Mouse (Mus musculus) embryo, embryonic 11 days (tissue): ENCODE data around the gene Fcgr4.
"Not testable (repeated sequence)": the region's sequence is repeated elsewhere in the genome, so short reads cannot be mapped to it uniquely, and the experiment has no call there.

ENCODE experiments used
- DNase-seq: peaks from one replicate; pipeline ENCODE4 v3.0.0-alpha.2; 2015

The Fcgr4 gene

GRCm38 (mm10) chr1:171059203-171059602, 40.5 kb downstream of the Fcgr4 start:
- no peak for DNase-seq

- DNase-seq, result no peak
Measured at GRCm38 (mm10) chr1:171060392-171060791, 41.7 kb downstream of the Fcgr4 start.

DNA sequence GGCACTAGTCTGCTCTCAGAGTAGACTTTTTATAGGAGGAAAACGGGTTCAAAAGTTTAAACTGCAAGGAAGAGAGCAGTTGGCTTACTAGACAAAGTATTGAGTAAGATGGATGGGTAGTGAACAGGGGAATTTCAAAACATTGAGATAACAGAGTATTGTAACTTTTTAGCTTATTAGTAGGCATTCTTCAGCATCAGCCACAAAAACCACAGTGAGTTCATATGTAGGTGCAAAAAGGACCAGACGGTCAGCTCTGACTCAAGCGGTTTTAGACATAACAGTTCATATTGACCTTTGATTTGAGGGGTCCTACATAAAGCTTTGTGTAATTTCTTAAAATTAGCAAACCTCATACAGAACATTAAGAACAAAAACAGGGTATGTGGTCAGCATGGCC, 42.8 kb downstream of the Fcgr4 start:
- no peak for DNase-seq

- DNase-seq, result peak; percentile 46
Measured at GRCm38 (mm10) chr1:171063569-171064490, 45.1 kb downstream of the Fcgr4 start.

DNA sequence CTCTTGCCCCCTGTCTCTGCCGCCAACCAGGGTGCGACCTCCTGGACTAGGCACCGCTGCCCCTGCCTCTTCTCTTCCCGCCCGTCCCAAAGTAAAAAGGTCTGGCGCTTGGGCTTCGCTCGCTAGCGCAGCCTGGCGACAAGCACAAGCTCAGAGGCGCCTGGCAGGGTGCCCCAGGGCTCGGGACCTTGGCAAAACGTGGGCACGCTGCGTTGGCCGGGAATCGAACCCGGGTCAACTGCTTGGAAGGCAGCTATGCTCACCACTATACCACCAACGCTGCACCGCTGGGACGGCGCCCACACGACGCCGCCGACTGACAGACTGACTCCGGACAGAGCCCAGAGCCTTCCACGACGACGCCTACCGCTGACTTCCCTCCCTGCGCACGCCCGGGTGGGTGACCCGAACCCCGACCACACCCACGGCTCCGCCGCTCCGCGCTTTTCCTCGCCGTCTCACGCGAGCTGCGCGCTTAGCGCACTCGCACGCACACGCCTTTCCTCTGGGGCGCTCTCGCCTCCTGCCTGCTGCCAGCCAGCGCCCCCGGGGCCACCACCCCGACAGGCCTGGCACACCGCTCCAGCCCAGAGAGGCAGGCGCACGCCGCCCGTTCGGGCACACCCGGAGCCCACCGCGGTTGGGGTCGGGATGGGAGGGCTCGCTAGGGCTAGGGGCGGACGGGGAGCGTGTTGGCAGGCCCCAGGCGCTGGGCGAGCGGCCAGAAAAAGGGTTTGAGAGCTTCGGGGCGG, 45.9 kb downstream of the Fcgr4 start, which contains the start of gene Fcgr3:
Gene Fcgr3, minus strand, starts transcription at position 445 of the 752 bp plus-strand sequence.
- peak; percentile 86 for DNase-seq

- not testable (repeated sequence) for DNase-seq
Measured at GRCm38 (mm10) chr1:171065243-171065587, 46.5 kb downstream of the Fcgr4 start.

- not testable (repeated sequence) for DNase-seq
Measured at GRCm38 (mm10) chr1:171065768-171066167, 47.0 kb downstream of the Fcgr4 start.

- not testable (repeated sequence) for DNase-seq
Measured at GRCm38 (mm10) chr1:171066583-171066982, 47.9 kb downstream of the Fcgr4 start.

GRCm38 (mm10) chr1:171067928-171068327, 49.2 kb downstream of the Fcgr4 start:
- not testable (repeated sequence) for DNase-seq

- peak; percentile 38 for DNase-seq
Measured at GRCm38 (mm10) chr1:171069508-171069907, 50.8 kb downstream of the Fcgr4 start.

DNA sequence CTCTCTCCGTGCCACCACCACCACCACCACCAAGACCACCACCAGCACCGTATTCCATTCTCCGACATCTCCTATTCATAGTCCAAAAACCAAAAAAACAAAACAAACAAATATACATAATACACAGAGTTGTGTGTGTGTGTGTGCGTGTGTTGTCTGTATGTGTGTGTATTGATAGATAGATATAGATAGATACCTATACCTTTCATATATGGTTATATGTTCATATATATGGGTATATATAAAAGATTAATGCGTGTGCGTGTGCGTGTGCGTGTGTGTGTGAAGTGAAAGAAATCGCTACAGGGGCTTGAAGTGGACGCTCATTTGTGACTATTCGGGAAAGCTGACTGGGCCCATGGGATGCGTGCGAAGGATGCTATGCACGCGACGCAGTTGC, 52.2 kb downstream of the Fcgr4 start:
- not testable (repeated sequence) for DNase-seq

GRCm38 (mm10) chr1:171071726-171072125, 53.0 kb downstream of the Fcgr4 start:
- DNase-seq, result not testable (repeated sequence)

DNA sequence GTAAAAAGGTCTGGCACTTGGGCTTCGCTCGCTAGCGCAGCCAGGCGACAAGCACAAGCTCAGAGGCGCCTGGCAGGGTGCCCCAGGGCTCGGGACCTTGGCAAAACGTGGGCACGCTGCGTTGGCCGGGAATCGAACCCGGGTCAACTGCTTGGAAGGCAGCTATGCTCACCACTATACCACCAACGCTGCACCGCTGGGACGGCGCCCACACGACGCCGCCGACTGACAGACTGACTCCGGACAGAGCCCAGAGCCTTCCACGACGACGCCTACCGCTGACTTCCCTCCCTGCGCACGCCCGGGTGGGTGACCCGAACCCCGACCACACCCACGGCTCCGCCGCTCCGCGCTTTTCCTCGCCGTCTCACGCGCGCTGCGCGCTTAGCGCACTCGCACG, 53.5 kb downstream of the Fcgr4 start:
- not testable (repeated sequence) for DNase-seq

DNA sequence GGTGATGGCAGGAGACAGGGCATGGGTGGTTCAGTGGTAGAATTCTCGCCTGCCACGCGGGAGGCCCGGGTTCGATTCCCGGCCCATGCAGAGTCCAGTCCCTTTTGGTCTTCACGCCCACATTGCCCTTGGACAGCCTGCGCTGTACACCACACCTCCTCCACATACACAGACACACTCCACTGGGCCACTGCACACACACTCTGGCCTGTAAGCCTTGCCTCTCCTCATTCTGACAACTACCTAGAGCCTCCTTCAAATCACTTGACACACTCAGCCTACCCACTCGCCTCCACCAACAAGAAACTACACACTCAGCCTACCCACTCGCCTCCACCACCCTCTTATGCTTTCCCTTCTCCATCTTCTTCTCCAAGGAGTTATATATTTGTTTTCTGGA, 55.6 kb downstream of the Fcgr4 start:
- DNase-seq, result peak; percentile 47

DNA sequence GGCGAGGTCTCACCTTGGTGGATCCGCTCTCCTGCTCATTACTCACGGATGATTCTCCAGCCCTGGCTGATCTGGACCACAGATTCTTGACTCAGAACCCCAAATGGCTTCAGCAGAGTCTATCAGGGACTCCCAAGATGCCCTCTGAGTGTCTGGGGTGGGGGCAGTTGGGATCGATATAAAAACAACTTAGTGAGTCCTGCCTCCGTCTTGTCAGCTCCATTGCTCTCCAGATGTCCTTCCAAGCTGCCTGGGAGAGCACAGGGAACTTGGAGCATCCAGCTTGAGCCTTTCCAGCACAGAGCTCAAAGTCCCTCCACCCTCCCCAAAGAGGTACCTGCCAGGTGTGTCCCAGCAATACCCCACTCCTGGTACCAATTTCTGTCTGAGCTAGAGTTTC, 57.5 kb downstream of the Fcgr4 start:
- DNase-seq, result not testable (repeated sequence)

GRCm38 (mm10) chr1:171077192-171077591, 58.5 kb downstream of the Fcgr4 start:
- DNase-seq, result not testable (repeated sequence)

DNA sequence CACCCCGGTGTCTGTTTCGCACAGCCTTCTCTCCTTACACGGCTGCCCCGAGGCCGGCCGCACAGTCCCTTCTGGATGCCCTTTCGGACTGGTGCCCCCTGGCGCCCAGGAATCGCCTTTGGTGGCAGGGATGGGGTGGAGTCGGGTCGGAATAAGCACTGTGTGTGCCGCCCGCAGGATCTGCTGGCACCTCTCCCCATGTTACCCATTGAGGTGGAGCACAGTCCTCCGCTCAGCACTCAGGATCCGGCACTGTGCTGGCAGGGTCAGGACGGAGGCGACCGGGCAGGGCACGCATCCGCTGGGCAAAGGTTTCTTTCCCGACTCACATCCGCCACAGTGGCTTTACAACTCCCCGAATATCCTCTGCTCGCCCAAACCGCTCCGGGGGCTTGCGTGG, 59.2 kb downstream of the Fcgr4 start:
- DNase-seq, result not testable (repeated sequence)

DNA sequence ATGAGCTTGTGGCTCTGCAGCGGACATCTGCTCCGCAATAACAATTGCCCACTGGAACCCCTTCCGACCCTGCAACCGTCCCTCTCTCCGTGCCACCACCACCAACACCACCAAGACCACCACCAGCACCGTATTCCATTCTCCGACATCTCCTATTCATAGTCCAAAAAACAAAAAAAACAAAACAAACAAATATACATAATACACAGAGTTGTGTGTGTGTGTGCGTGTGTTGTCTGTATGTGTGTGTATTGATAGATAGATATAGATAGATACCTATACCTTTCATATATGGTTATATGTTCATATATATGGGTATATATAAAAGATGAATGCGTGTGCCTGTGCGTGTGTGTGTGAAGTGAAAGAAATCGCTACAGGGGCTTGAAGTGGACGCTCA, 59.7 kb downstream of the Fcgr4 start:
- not testable (repeated sequence) for DNase-seq

DNA sequence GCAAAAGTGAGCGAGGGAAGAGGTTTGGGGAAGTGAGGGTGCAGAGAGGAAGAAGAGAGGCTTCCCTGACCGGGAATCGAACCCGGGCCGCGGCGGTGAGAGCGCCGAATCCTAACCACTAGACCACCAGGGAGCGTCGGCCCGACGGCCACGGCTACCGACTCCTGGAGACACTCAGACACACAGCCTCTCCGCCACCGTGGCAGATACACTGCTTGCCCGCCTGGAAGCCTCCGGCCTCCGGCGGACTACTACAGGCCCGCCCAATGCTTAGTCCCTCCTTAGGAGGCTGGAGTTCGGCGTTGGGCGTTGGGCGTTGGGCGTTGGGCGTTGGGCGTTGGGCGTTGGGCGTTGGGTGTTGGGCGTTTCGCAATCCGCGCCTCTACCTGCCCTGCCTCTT, 60.6 kb downstream of the Fcgr4 start:
- DNase-seq, result not testable (repeated sequence)
